Mouse (Mus musculus) neural tube, embryonic 11.5 days (tissue): ENCODE measurements at regions not wholly inside any gene's neighbourhood (a gene's known extent, or its start where the extent isn't known, plus 50 kb on each side); places are given as distances from the start of the nearest gene placed in this dataset.
A peak's percentile ranks its signal among the peaks of the same experiment; 100 is the strongest.

ENCODE experiments used
- ATAC-seq: fragments of 200-750 bp; cut with Nextera tagmentation; 2 replicates; pipeline ENCODE4 v1.8.0; 2017; ENCODE audit warnings: moderate number of reproducible peaks, mild to moderate bottlenecking, moderate TSS enrichment, moderate library complexity; ENCODE audit not compliant: insufficient read depth, low FRiP score, low TSS enrichment
- DNase-seq: peaks from one replicate; pipeline ENCODE4 v3.0.0-alpha.2; 2015; ENCODE audit warnings: low spot score
- H3K27ac ChIP-seq: fragments of 300-500 bp; sonication (generic); 2 replicates; pipeline ENCODE4 v1.5.1; 2014; ENCODE audit warnings: low read depth, mild to moderate bottlenecking, low read length
- H3K27me3 ChIP-seq: fragments of 300-500 bp; sonication (generic); 2 replicates; pipeline ENCODE4 v1.6.1; 2014; ENCODE audit warnings: mild to moderate bottlenecking, low read length, mixed read lengths; ENCODE audit not compliant: control insufficient read depth, insufficient read depth
- H3K36me3 ChIP-seq: fragments of 300-500 bp; sonication (generic); 2 replicates; pipeline ENCODE4 v1.6.1; 2014; ENCODE audit warnings: mild to moderate bottlenecking, low read length, moderate library complexity, mixed read lengths; ENCODE audit not compliant: control insufficient read depth, insufficient read depth
- H3K4me1 ChIP-seq: fragments of 300-500 bp; sonication (generic); 2 replicates; pipeline ENCODE4 v1.6.1; 2014; ENCODE audit warnings: low read length, mixed read lengths; ENCODE audit not compliant: control insufficient read depth, insufficient read depth
- H3K4me2 ChIP-seq: fragments of 300-500 bp; sonication (generic); 2 replicates; pipeline ENCODE4 v1.6.1; 2014; ENCODE audit warnings: low read depth, mild to moderate bottlenecking, moderate library complexity
- H3K4me3 ChIP-seq: fragments of 300-500 bp; sonication (generic); 2 replicates; pipeline ENCODE4 v1.5.1; 2014; ENCODE audit warnings: low read depth, low read length
- H3K9ac ChIP-seq: fragments of 300-500 bp; sonication (generic); 2 replicates; pipeline ENCODE4 v1.6.1; 2014; ENCODE audit warnings: mild to moderate bottlenecking, low read length
- H3K9me3 ChIP-seq: fragments of 300-500 bp; sonication (generic); 2 replicates; pipeline ENCODE4 v1.6.1; 2016; ENCODE audit warnings: low read length; ENCODE audit not compliant: control insufficient read depth
- WGBS: fragments of 180-500 bp; shearing (Covaris S2); extraction: QIAGEN DNeasy Blood & Tissue Kit; methylation state at CpG from one replicate; pipeline ENCODE4 v1.1.7; 2014; 5-methylcytosine and 5-hydroxymethylcytosine counted together

- 91% methylated on average over 3 of the region's 3 CpGs for WGBS
- no peak overlapping the region for H3K4me2 ChIP-seq
- H3K4me3 ChIP-seq = no peak overlapping the region
- DNase-seq = no peak
- no peaks in the 10 kb centered on the region for H3K36me3 ChIP-seq
- H3K27ac ChIP-seq = no peak overlapping the region
- no peak for ATAC-seq
- H3K27me3 ChIP-seq = no peaks in the 10 kb centered on the region
- no peak overlapping the region for H3K9ac ChIP-seq
- H3K4me1 ChIP-seq = no peaks in the 10 kb centered on the region
- no peaks in the 10 kb centered on the region for H3K9me3 ChIP-seq
These were observed 340.8 kb downstream of the Galc start for GRCm38 (mm10) chr12:97918416-97918815.

- 78% methylated on average over 4 of the region's 4 CpGs for WGBS
- Histone ChIP-seq H3K4me2 (no peak overlapping the region), H3K9ac (no peak overlapping the region), H3K4me3 (no peak overlapping the region), H3K27ac (no peak overlapping the region), H3K27me3 (no peaks in the 10 kb centered on the region), H3K9me3 (no peaks in the 10 kb centered on the region), H3K36me3 (no peaks in the 10 kb centered on the region), H3K4me1 (no peaks in the 10 kb centered on the region)
- no peak for ATAC-seq
- DNase-seq = no peak
These were observed 344.2 kb downstream of the Galc start for GRCm38 (mm10) chr12:97915026-97915425.

- H3K4me1 ChIP-seq = no peaks in the 10 kb centered on the region
- no peak overlapping the region for H3K27ac ChIP-seq
- no peaks in the 10 kb centered on the region for H3K9me3 ChIP-seq
- no peak overlapping the region for H3K4me3 ChIP-seq
- ATAC-seq (no peak), DNase-seq (no peak)
- no peaks in the 10 kb centered on the region for H3K36me3 ChIP-seq
- no peak overlapping the region for H3K9ac ChIP-seq
- no peaks in the 10 kb centered on the region for H3K27me3 ChIP-seq
- 78% methylated on average over 1 of the region's 1 CpGs for WGBS
- no peak overlapping the region for H3K4me2 ChIP-seq
These were observed 346.5 kb downstream of the Galc start for GRCm38 (mm10) chr12:97912730-97913129.

GRCm38 (mm10) chr12:97899266-97899665 lies 360.0 kb downstream of the Galc start:
- Histone ChIP-seq H3K4me2 (no peak overlapping the region), H3K9me3 (no peaks in the 10 kb centered on the region), H3K9ac (no peak overlapping the region), H3K36me3 (no peaks in the 10 kb centered on the region), H3K4me3 (no peak overlapping the region), H3K4me1 (no peaks in the 10 kb centered on the region), H3K27ac (no peak overlapping the region), H3K27me3 (no peaks in the 10 kb centered on the region)
- ATAC-seq (no peak), DNase-seq (no peak)
- WGBS = 83% methylated on average over 5 of the region's 5 CpGs

- H3K4me2 ChIP-seq = no peak overlapping the region
- no peak overlapping the region for H3K4me3 ChIP-seq
- no peaks in the 10 kb centered on the region for H3K36me3 ChIP-seq
- no peaks in the 10 kb centered on the region for H3K9me3 ChIP-seq
- H3K27ac ChIP-seq = no peak overlapping the region
- no peaks in the 10 kb centered on the region for H3K4me1 ChIP-seq
- no peak overlapping the region for H3K9ac ChIP-seq
- DNase-seq (no peak), ATAC-seq (no peak)
- no peaks in the 10 kb centered on the region for H3K27me3 ChIP-seq
- WGBS = 87% methylated on average over 2 of the region's 2 CpGs
These were observed 361.1 kb downstream of the Galc start for GRCm38 (mm10) chr12:97898178-97898577.

GRCm38 (mm10) chr12:97895981-97896380 lies 363.3 kb downstream of the Galc start:
- no peak overlapping the region for H3K4me2 ChIP-seq
- H3K4me3 ChIP-seq = no peak overlapping the region
- ATAC-seq = no peak
- H3K9me3 ChIP-seq = no peaks in the 10 kb centered on the region
- DNase-seq = no peak
- no peak overlapping the region for H3K27ac ChIP-seq
- no peaks in the 10 kb centered on the region for H3K27me3 ChIP-seq
- H3K9ac ChIP-seq = no peak overlapping the region
- 89% methylated on average over 2 of the region's 2 CpGs for WGBS
- no peaks in the 10 kb centered on the region for H3K36me3 ChIP-seq
- no peaks in the 10 kb centered on the region for H3K4me1 ChIP-seq

GRCm38 (mm10) chr12:97888801-97889455 lies 370.3 kb downstream of the Galc start:
- no peak; the same call in 1 of the 2 replicates for ATAC-seq
- 35% methylated on average over 12 of the region's 12 CpGs for WGBS
- no peak overlapping the region for H3K4me3 ChIP-seq
- H3K27me3 ChIP-seq = no peaks in the 10 kb centered on the region
- no peak overlapping the region for H3K27ac ChIP-seq
- no peaks in the 10 kb centered on the region for H3K9me3 ChIP-seq
- no peaks in the 10 kb centered on the region for H3K36me3 ChIP-seq
- DNase-seq = peak; percentile 16
- no peak overlapping the region for H3K4me2 ChIP-seq
- H3K9ac ChIP-seq = no peak overlapping the region
- no peaks in the 10 kb centered on the region for H3K4me1 ChIP-seq

DNA sequence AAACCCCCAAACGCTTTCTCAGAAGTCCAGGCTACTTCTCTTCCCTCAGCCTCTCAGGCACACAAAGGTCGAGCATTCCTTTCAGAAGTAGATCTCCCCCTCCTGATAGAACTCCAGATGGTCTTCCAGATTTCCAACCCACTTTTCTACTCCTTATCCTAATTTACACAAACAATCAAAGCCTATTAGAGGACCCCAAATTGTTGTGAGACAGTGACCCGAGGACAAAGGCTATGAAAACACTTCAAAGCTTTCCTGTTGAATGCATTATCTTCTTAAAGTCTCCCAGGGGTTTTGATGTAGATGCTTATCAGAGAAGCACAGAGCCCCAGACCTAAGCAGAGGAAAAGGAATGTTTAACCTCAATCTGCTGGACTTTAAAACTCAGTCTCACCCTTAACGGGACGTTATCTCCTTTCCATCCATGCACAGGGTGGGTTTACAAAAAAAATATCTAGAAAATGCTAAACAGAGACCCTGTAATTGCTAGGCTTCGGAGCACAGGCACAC lies 370.9 kb downstream of the Galc start:
- Histone ChIP-seq H3K27me3 (no peaks in the 10 kb centered on the region), H3K36me3 (no peaks in the 10 kb centered on the region), H3K27ac (no peak overlapping the region), H3K4me2 (no peak overlapping the region), H3K4me3 (no peak overlapping the region), H3K9me3 (no peaks in the 10 kb centered on the region), H3K4me1 (no peaks in the 10 kb centered on the region), H3K9ac (no peak overlapping the region)
- DNase-seq (no peak), ATAC-seq (no peak)
- WGBS = 27% methylated on average over 6 of the region's 6 CpGs

DNA sequence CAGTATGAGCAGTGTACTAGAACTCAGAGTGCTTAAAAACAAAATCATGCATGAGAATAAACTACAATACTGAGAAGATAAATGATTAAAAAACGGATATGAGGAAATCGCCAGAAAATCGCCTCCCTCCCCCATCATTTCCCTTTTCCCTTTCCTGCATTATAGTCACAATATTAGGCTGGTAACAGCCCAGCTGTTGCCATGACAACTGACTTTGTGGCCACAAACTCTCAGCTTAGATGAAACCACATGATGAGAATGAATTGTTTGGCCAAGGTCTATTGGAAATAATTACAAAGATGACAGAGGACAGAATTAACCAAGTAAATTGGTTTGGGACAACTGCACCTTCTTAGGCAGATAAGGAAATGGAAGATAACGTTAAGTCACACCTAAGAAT lies 376.8 kb downstream of the Galc start:
- Histone ChIP-seq H3K9me3 (no peaks in the 10 kb centered on the region), H3K27ac (no peak overlapping the region), H3K27me3 (no peaks in the 10 kb centered on the region), H3K4me2 (no peak overlapping the region), H3K4me3 (no peak overlapping the region), H3K36me3 (no peaks in the 10 kb centered on the region), H3K9ac (no peak overlapping the region), H3K4me1 (no peaks in the 10 kb centered on the region)
- WGBS = 82% methylated on average over 4 of the region's 4 CpGs
- DNase-seq (no peak), ATAC-seq (no peak)
